Mouse (Mus musculus): Measurements from ENCODE around the gene Hsd11b2. TPM values are rescaled to one million over a fixed set of nuclear protein-coding genes. Genes with fewer than 3 reads are reported as not detected.
A peak's percentile ranks its signal among the peaks of the same experiment; 100 is the strongest.

The Hsd11b2 gene
- total RNA-seq (2021): not detected
- long read RNA-seq, experiment 1: 0 reads
- long read RNA-seq, experiment 2: 0 reads

- no peak; the same call in 1 of the 2 replicates for TF ChIP-seq CTCF (IDR thresholded peaks at IDR 0.05)
- H3K27ac ChIP-seq: no peak within 1 kb of the TSS
Observed at GRCm38 (mm10) chr8:105518436-105519313, at the start of gene Hsd11b2. Gene Hsd11b2, plus strand, starts transcription at chr8:105518755.

GRCm38 (mm10) chr8:105469041-105469695 is 49.4 kb upstream of the Hsd11b2 start:
- no peak for TF ChIP-seq CTCF (IDR thresholded peaks at IDR 0.05)
- Histone ChIP-seq H3K4me3 (peak overlapping the region; percentile 49), H3K27ac (peak overlapping the region; percentile 70)
- DNase-seq (ENCODE audit: extremely low spot score in 1 of 2, low spot score in 2 of 2): peak; percentile 46 to 56
- intact Hi-C loops (cut with DNase I): no loop called here

More at GRCm38 (mm10) chr8:105518436-105519313, at the start of gene Hsd11b2:
- intact Hi-C loops (cut with DNase I): no loop called here
- peak; percentile 48 to 56 for DNase-seq (ENCODE audit: extremely low spot score in 1 of 2, low spot score in 2 of 2)
- H3K4me3 ChIP-seq: peak within 1 kb of the TSS; percentile 40

- no peak for TF ChIP-seq CTCF (IDR thresholded peaks at IDR 0.05)
- no peak for DNase-seq (ENCODE audit: extremely low spot score in 1 of 2, low spot score in 2 of 2)
- intact Hi-C loops (cut with DNase I): no loop called here
- H3K4me3 ChIP-seq: peak overlapping the region; percentile 49
- H3K27ac ChIP-seq: peak overlapping the region; percentile 70
Observed at GRCm38 (mm10) chr8:105469816-105470215, 48.7 kb upstream of the Hsd11b2 start.

- no peak for DNase-seq (ENCODE audit: extremely low spot score in 1 of 2, low spot score in 2 of 2)
- intact Hi-C loops (cut with DNase I): no loop called here
Observed at GRCm38 (mm10) chr8:105470262-105470661, 48.3 kb upstream of the Hsd11b2 start.

GRCm38 (mm10) chr8:105470681-105471313 is 47.8 kb upstream of the Hsd11b2 start:
- Histone ChIP-seq H3K27ac (peak overlapping the region; percentile 60), H3K4me3 (peak overlapping the region; percentile 49)
- intact Hi-C loops (cut with DNase I): no loop called here
- TF ChIP-seq CTCF (IDR thresholded peaks at IDR 0.05): no peak
- DNase-seq (ENCODE audit: extremely low spot score in 1 of 2, low spot score in 2 of 2): no peak

More at GRCm38 (mm10) chr8:105470262-105470661, 48.3 kb upstream of the Hsd11b2 start:
- H3K4me3 ChIP-seq: peak overlapping the region; percentile 49
- TF ChIP-seq CTCF (IDR thresholded peaks at IDR 0.05): no peak
- H3K27ac ChIP-seq: 0 out of 2 replicates have a peak overlapping the region, but pooled peaks have one; percentile 70

GRCm38 (mm10) chr8:105471314-105472015 is 47.1 kb upstream of the Hsd11b2 start, which contains the start of gene Tppp3:
Gene Tppp3, minus strand, starts transcription at chr8:105471526.
- H3K4me3 ChIP-seq: peak within 1 kb of the TSS; percentile 49
- DNase-seq (ENCODE audit: extremely low spot score in 1 of 2, low spot score in 2 of 2): peak; percentile 72 to 80
- TF ChIP-seq CTCF (IDR thresholded peaks at IDR 0.05): peak; percentile 64
- H3K27ac ChIP-seq: peak within 1 kb of the TSS; percentile 60
- intact Hi-C loops (cut with DNase I): no loop called here

- no peak for DNase-seq (ENCODE audit: extremely low spot score in 1 of 2, low spot score in 2 of 2)
- no peak for TF ChIP-seq CTCF (IDR thresholded peaks at IDR 0.05)
- intact Hi-C loops (cut with DNase I): no loop called here
Observed at GRCm38 (mm10) chr8:105472414-105472932, 46.1 kb upstream of the Hsd11b2 start.

GRCm38 (mm10) chr8:105472983-105473382 is 45.6 kb upstream of the Hsd11b2 start:
- no peak for TF ChIP-seq CTCF (IDR thresholded peaks at IDR 0.05)
- intact Hi-C loops (cut with DNase I): no loop called here
- no peak overlapping the region for H3K4me3 ChIP-seq
- DNase-seq (ENCODE audit: extremely low spot score in 1 of 2, low spot score in 2 of 2): no peak
- no peak overlapping the region for H3K27ac ChIP-seq

More at GRCm38 (mm10) chr8:105472414-105472932, 46.1 kb upstream of the Hsd11b2 start:
- no peak overlapping the region for H3K4me3 ChIP-seq
- no peak overlapping the region for H3K27ac ChIP-seq

- TF ChIP-seq CTCF (IDR thresholded peaks at IDR 0.05): no peak
- peak in 1 of 2 experiments; percentile 39 for DNase-seq (ENCODE audit: extremely low spot score in 1 of 2, low spot score in 2 of 2)
- Histone ChIP-seq H3K27ac (peak overlapping the region; percentile 59), H3K4me3 (no peak overlapping the region)
- intact Hi-C loops (cut with DNase I): no loop called here
Observed at GRCm38 (mm10) chr8:105473816-105474606, 44.5 kb upstream of the Hsd11b2 start.

- peak in 1 of 2 experiments; percentile 8 for DNase-seq (ENCODE audit: extremely low spot score in 1 of 2, low spot score in 2 of 2)
- no peak for TF ChIP-seq CTCF (IDR thresholded peaks at IDR 0.05)
- H3K4me3 ChIP-seq: no peak overlapping the region
- peak overlapping the region; percentile 59 for H3K27ac ChIP-seq
- intact Hi-C loops (cut with DNase I): no loop called here
Observed at GRCm38 (mm10) chr8:105474680-105475079, 43.9 kb upstream of the Hsd11b2 start.

All from left cerebral cortex, adult 2 months (tissue).